Mouse (Mus musculus) CH12F3 (cell line): Measurements from ENCODE around the gene Meis3.

ENCODE experiments used
- in situ Hi-C: fragments of 300-500 bp; cut with MboI; formaldehyde crosslinking; loops from 2 replicates; pipeline ENCODE4 v1.14.3; 2020; ENCODE audit warnings: low sequenced_read_pairs

Gene Meis3

GRCm38 (mm10) chr7:16174597-16175541 is at the start of gene Meis3:
Meis3 (plus strand) TSS chr7:16175090.
- in situ Hi-C loops: no loop called here

GRCm38 (mm10) chr7:16125829-16126228 is 49.1 kb upstream of the Meis3 start:
- in situ Hi-C loops: no loop called here

GRCm38 (mm10) chr7:16128344-16128743 is 46.5 kb upstream of the Meis3 start:
- in situ Hi-C loops: no loop called here

- in situ Hi-C loops: no loop called here
These were observed 46.0 kb upstream of the Meis3 start for GRCm38 (mm10) chr7:16128899-16129298.

- in situ Hi-C loops: no loop called here
These were observed 45.5 kb upstream of the Meis3 start, which contains the start of gene Slc8a2 for GRCm38 (mm10) chr7:16129421-16129845. Slc8a2 (plus strand) TSS chr7:16129826.

GRCm38 (mm10) chr7:16129846-16130691 is 44.8 kb upstream of the Meis3 start:
- in situ Hi-C loops: no loop called here

- in situ Hi-C loops: no loop called here
These were observed 43.8 kb upstream of the Meis3 start for GRCm38 (mm10) chr7:16130956-16131634.

- in situ Hi-C loops: no loop called here
These were observed 42.7 kb upstream of the Meis3 start for GRCm38 (mm10) chr7:16132161-16132581.

GRCm38 (mm10) chr7:16132926-16133325 is 42.0 kb upstream of the Meis3 start:
- in situ Hi-C loops: no loop called here

GRCm38 (mm10) chr7:16133691-16134090 is 41.2 kb upstream of the Meis3 start:
- in situ Hi-C loops: no loop called here

- in situ Hi-C loops: no loop called here
These were observed 39.9 kb upstream of the Meis3 start for GRCm38 (mm10) chr7:16134951-16135392.

- in situ Hi-C loops: no loop called here
These were observed 28.1 kb upstream of the Meis3 start for GRCm38 (mm10) chr7:16146489-16147410.

- in situ Hi-C loops: no loop called here
These were observed 27.2 kb upstream of the Meis3 start for GRCm38 (mm10) chr7:16147643-16148042.

GRCm38 (mm10) chr7:16149241-16149640 is 25.6 kb upstream of the Meis3 start:
- in situ Hi-C loops: no loop called here

- in situ Hi-C loops: no loop called here
These were observed 24.4 kb upstream of the Meis3 start for GRCm38 (mm10) chr7:16150191-16151145.

- in situ Hi-C loops: no loop called here
These were observed 21.4 kb upstream of the Meis3 start for GRCm38 (mm10) chr7:16153522-16153921.

- in situ Hi-C loops: no loop called here
These were observed 19.6 kb upstream of the Meis3 start for GRCm38 (mm10) chr7:16155132-16155872.
